Mouse (Mus musculus) liver, embryonic 15.5 days (tissue): ENCODE measurements around the gene Ltbp1. TPM values are rescaled to one million over a fixed set of nuclear protein-coding genes. Genes with fewer than 3 reads are reported as not detected.

Source experiments
- ATAC-seq: fragments of 200-750 bp; cut with Nextera tagmentation; 2 replicates; pipeline ENCODE4 v1.8.0; 2017; ENCODE audit warnings: moderate number of reproducible peaks, mild to moderate bottlenecking, moderate library complexity; ENCODE audit not compliant: insufficient read depth
- H3K27ac ChIP-seq: fragments of 300-500 bp; sonication (generic); replicated peaks from 2 replicates; pipeline ENCODE4 v1.5.1; 2015; ENCODE audit warnings: mild to moderate bottlenecking, inconsistent platforms
- H3K27me3 ChIP-seq: fragments of 300-500 bp; sonication (generic); 2 replicates; pipeline ENCODE4 v1.6.1; 2015; ENCODE audit warnings: mild to moderate bottlenecking, inconsistent platforms
- H3K36me3 ChIP-seq: fragments of 300-500 bp; sonication (generic); replicated peaks from 2 replicates; pipeline ENCODE4 v1.6.1; 2015; ENCODE audit warnings: moderate library complexity, mild to moderate bottlenecking, inconsistent platforms
- H3K4me1 ChIP-seq: fragments of 300-500 bp; sonication (generic); replicated peaks from 2 replicates; pipeline ENCODE4 v1.6.1; 2015; ENCODE audit warnings: inconsistent platforms
- H3K4me2 ChIP-seq: fragments of 300-500 bp; sonication (generic); 2 replicates; pipeline ENCODE4 v1.6.1; 2015; ENCODE audit warnings: moderate library complexity, mild to moderate bottlenecking, inconsistent platforms
- H3K4me3 ChIP-seq: fragments of 300-500 bp; sonication (generic); replicated peaks from 2 replicates; pipeline ENCODE4 v1.5.1; 2015; ENCODE audit warnings: mild to moderate bottlenecking, inconsistent platforms
- H3K9ac ChIP-seq: fragments of 300-500 bp; sonication (generic); 2 replicates; pipeline ENCODE4 v1.6.1; 2015; ENCODE audit warnings: moderate library complexity, mild to moderate bottlenecking, inconsistent platforms
- H3K9me3 ChIP-seq: fragments of 300-500 bp; sonication (generic); replicated peaks from 2 replicates; pipeline ENCODE4 v1.6.1; 2016; ENCODE audit warnings: inconsistent platforms
- WGBS: fragments of 180-500 bp; shearing (Covaris S2); methylation state at CpG from one replicate; pipeline ENCODE4 v1.1.7; 2015; ENCODE audit warnings: mixed read lengths; ENCODE audit not compliant: insufficient replicate concordance; 5-methylcytosine and 5-hydroxymethylcytosine counted together
- polyA plus RNA-seq: library from polyadenylated mRNA; unstranded; fragments of >200 nt; fragmentation: Nextera tagmentation; extraction: Ambion mirVana; gene quantifications from 2 replicates; pipeline ENCODE4 v1.2.1, GENCODE M21; 2015

The Ltbp1 gene
- polyA plus RNA-seq, 1 experiment from 2014 or later, result 1.8 TPM

GRCm38 (mm10) chr17:75210526-75210925 lies 205.2 kb downstream of the Ltbp1 start:
- 79% methylated on average over 4 of the region's 4 CpGs for WGBS
- Histone ChIP-seq H3K4me1 (no peaks in the 10 kb centered on the region), H3K4me3 (no peak overlapping the region), H3K36me3 (no peaks in the 10 kb centered on the region), H3K9ac (no peak overlapping the region), H3K4me2 (no peak overlapping the region), H3K9me3 (no peaks in the 10 kb centered on the region), H3K27me3 (no peaks in the 10 kb centered on the region), H3K27ac (no peak overlapping the region)
- no peak for ATAC-seq

DNA sequence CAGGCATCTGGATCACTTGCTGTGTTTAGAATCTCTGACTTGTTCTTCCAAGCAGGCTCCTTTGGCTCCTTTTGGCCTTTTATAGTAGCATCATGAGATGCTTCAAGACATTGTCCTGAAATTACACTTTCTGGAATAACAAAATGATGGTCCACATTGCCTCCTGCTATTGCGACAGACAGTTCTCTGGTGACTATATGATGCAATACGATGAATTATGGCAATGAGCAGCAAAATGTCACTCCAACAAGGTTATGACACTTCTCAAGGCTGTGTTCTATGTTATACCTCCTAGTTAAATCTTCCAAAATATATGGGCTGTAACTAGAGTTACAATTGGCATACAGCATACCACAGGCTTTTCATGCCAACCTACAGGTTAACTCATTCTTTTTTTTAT lies 211.0 kb downstream of the Ltbp1 start:
- WGBS, result 78% methylated on average over 2 of the region's 2 CpGs

GRCm38 (mm10) chr17:75218700-75219099 lies 213.3 kb downstream of the Ltbp1 start:
- Histone ChIP-seq H3K4me2 (no peak overlapping the region), H3K9ac (no peak overlapping the region), H3K4me3 (no peak overlapping the region), H3K36me3 (no peaks in the 10 kb centered on the region), H3K27ac (no peak overlapping the region), H3K9me3 (no peaks in the 10 kb centered on the region), H3K27me3 (no peaks in the 10 kb centered on the region), H3K4me1 (no peaks in the 10 kb centered on the region)
- ATAC-seq, result no peak
- WGBS, result 76% methylated on average over 6 of the region's 6 CpGs

More for the DNA sequence above, 211.0 kb downstream of the Ltbp1 start:
- Histone ChIP-seq H3K9me3 (no peaks in the 10 kb centered on the region), H3K4me1 (no peaks in the 10 kb centered on the region), H3K4me2 (no peak overlapping the region), H3K27me3 (no peaks in the 10 kb centered on the region), H3K4me3 (no peak overlapping the region), H3K27ac (no peak overlapping the region), H3K36me3 (no peaks in the 10 kb centered on the region), H3K9ac (no peak overlapping the region)
- ATAC-seq, result no peak

GRCm38 (mm10) chr17:75228321-75228720 lies 223.0 kb downstream of the Ltbp1 start:
- 56% methylated on average over 3 of the region's 3 CpGs for WGBS
- H3K9ac ChIP-seq, result no peak overlapping the region
- no peak overlapping the region for H3K4me2 ChIP-seq
- no peak overlapping the region for H3K4me3 ChIP-seq
- no peaks in the 10 kb centered on the region for H3K9me3 ChIP-seq
- no peaks in the 10 kb centered on the region for H3K36me3 ChIP-seq
- no peaks in the 10 kb centered on the region for H3K27me3 ChIP-seq
- no peaks in the 10 kb centered on the region for H3K4me1 ChIP-seq
- ATAC-seq, result no peak
- H3K27ac ChIP-seq, result no peak overlapping the region

GRCm38 (mm10) chr17:75233206-75233605 lies 227.8 kb downstream of the Ltbp1 start:
- Histone ChIP-seq H3K9me3 (no peaks in the 10 kb centered on the region), H3K9ac (no peak overlapping the region), H3K4me2 (no peak overlapping the region), H3K27me3 (no peaks in the 10 kb centered on the region), H3K4me1 (no peaks in the 10 kb centered on the region), H3K36me3 (no peaks in the 10 kb centered on the region), H3K27ac (no peak overlapping the region), H3K4me3 (no peak overlapping the region)
- WGBS, result 44% methylated on average over 2 of the region's 2 CpGs
- ATAC-seq, result no peak

DNA sequence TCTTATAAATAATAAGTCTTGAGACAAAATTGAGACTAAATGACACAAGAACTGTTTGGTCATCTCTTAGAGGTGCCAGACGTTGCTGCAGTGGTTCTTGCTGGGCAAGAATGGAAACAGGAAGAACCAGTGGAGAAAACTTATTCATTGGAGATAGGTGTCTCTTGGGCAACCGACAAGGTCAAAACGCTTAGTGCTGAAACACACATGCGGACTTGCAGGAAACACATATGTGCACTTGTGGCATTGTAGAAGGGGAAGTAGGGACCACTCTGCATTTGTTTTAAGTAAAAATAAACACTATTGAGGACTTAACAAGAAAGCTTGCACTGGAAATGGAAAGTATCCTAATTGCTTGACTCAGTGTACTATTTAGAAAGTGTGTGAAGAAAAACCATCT lies 228.6 kb downstream of the Ltbp1 start:
- ATAC-seq, result no peak
- H3K9me3 ChIP-seq, result no peaks in the 10 kb centered on the region

GRCm38 (mm10) chr17:75235781-75236180 lies 230.4 kb downstream of the Ltbp1 start:
- H3K4me2 ChIP-seq, result no peak overlapping the region
- no peaks in the 10 kb centered on the region for H3K27me3 ChIP-seq
- ATAC-seq, result no peak
- no peak overlapping the region for H3K9ac ChIP-seq
- no peaks in the 10 kb centered on the region for H3K4me1 ChIP-seq
- H3K36me3 ChIP-seq, result no peaks in the 10 kb centered on the region
- WGBS, result 80% methylated on average over 3 of the region's 3 CpGs
- no peak overlapping the region for H3K27ac ChIP-seq
- no peaks in the 10 kb centered on the region for H3K9me3 ChIP-seq
- no peak overlapping the region for H3K4me3 ChIP-seq

More for the DNA sequence above, 228.6 kb downstream of the Ltbp1 start:
- Histone ChIP-seq H3K4me2 (no peak overlapping the region), H3K4me1 (no peaks in the 10 kb centered on the region), H3K36me3 (no peaks in the 10 kb centered on the region), H3K27ac (no peak overlapping the region), H3K4me3 (no peak overlapping the region), H3K27me3 (no peaks in the 10 kb centered on the region), H3K9ac (no peak overlapping the region)
- WGBS, result 36% methylated on average over 4 of the region's 4 CpGs

DNA sequence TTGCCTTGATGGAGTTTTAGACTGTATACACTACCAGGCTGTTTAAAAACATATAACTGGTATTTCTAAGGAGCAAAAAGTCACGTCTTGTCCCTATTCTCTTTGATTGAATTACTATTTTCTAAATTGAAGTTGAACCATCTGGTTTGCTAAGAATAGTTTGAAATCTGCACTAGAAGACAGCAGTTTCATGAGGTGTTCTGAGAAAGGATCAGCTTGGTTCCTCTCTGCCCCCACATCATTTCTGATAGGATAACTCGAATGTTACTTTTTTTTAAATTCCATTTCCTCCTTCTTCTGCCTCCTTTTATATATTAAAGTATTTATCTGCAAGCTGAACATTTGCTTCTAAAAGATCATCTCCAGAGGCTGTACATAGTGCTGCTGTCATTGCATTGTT lies 231.2 kb downstream of the Ltbp1 start:
- 54% methylated on average over 2 of the region's 2 CpGs for WGBS
- H3K27me3 ChIP-seq, result no peaks in the 10 kb centered on the region
- no peak overlapping the region for H3K27ac ChIP-seq
- H3K4me2 ChIP-seq, result no peak overlapping the region
- H3K9me3 ChIP-seq, result no peaks in the 10 kb centered on the region
- no peaks in the 10 kb centered on the region for H3K4me1 ChIP-seq
- H3K9ac ChIP-seq, result no peak overlapping the region
- no peaks in the 10 kb centered on the region for H3K36me3 ChIP-seq
- ATAC-seq, result no peak
- H3K4me3 ChIP-seq, result no peak overlapping the region

- H3K27me3 ChIP-seq, result no peaks in the 10 kb centered on the region
- H3K9me3 ChIP-seq, result no peaks in the 10 kb centered on the region
- H3K27ac ChIP-seq, result no peak overlapping the region
- ATAC-seq, result no peak
- H3K36me3 ChIP-seq, result no peaks in the 10 kb centered on the region
- WGBS, result 68% methylated on average over 3 of the region's 3 CpGs
- no peak overlapping the region for H3K4me3 ChIP-seq
- H3K4me2 ChIP-seq, result no peak overlapping the region
- H3K4me1 ChIP-seq, result no peaks in the 10 kb centered on the region
- no peak overlapping the region for H3K9ac ChIP-seq
Observed at GRCm38 (mm10) chr17:75237456-75237855, 232.1 kb downstream of the Ltbp1 start.

DNA sequence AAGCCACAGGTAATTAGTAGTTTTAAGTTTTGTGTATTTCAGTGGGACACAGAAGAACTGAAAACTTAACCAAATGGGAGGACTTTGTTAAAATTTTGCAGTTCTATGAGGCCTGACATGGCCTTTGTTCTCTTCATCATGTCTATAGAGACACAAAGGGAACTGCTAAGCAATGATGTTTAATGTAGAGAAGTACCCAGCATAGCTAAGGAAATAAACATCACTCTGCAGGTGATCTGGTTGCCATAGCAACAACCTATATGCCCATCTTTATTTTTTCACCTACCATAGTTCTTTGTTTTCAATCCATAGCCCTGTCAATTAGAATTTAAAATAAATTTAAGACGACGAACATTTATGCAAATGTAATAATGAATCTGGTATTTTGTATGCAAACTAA lies 233.3 kb downstream of the Ltbp1 start:
- Histone ChIP-seq H3K4me2 (no peak overlapping the region), H3K36me3 (no peaks in the 10 kb centered on the region), H3K27ac (no peak overlapping the region), H3K4me3 (no peak overlapping the region), H3K9ac (no peak overlapping the region), H3K27me3 (no peaks in the 10 kb centered on the region), H3K4me1 (no peaks in the 10 kb centered on the region), H3K9me3 (no peaks in the 10 kb centered on the region)
- WGBS, result 67% methylated on average over 2 of the region's 2 CpGs
- ATAC-seq, result no peak

- H3K9me3 ChIP-seq, result no peaks in the 10 kb centered on the region
- no peak overlapping the region for H3K4me2 ChIP-seq
- H3K27ac ChIP-seq, result no peak overlapping the region
- H3K4me3 ChIP-seq, result no peak overlapping the region
- ATAC-seq, result no peak
- H3K36me3 ChIP-seq, result no peaks in the 10 kb centered on the region
- H3K4me1 ChIP-seq, result no peaks in the 10 kb centered on the region
- WGBS, result 77% methylated on average over 3 of the region's 3 CpGs
- no peak overlapping the region for H3K9ac ChIP-seq
- no peaks in the 10 kb centered on the region for H3K27me3 ChIP-seq
Observed at GRCm38 (mm10) chr17:75239545-75239944, 234.2 kb downstream of the Ltbp1 start.

GRCm38 (mm10) chr17:75242086-75242485 lies 236.7 kb downstream of the Ltbp1 start:
- H3K4me1 ChIP-seq, result no peaks in the 10 kb centered on the region
- no peak overlapping the region for H3K9ac ChIP-seq
- H3K36me3 ChIP-seq, result no peaks in the 10 kb centered on the region
- H3K4me2 ChIP-seq, result no peak overlapping the region
- no peak for ATAC-seq
- H3K27ac ChIP-seq, result no peak overlapping the region
- whole genome bisulfite sequencing, result 85% methylated on average over 1 of the region's 1 CpGs
- H3K9me3 ChIP-seq, result no peaks in the 10 kb centered on the region
- H3K4me3 ChIP-seq, result no peak overlapping the region
- H3K27me3 ChIP-seq, result no peaks in the 10 kb centered on the region
